In the genomic region with DNA sequence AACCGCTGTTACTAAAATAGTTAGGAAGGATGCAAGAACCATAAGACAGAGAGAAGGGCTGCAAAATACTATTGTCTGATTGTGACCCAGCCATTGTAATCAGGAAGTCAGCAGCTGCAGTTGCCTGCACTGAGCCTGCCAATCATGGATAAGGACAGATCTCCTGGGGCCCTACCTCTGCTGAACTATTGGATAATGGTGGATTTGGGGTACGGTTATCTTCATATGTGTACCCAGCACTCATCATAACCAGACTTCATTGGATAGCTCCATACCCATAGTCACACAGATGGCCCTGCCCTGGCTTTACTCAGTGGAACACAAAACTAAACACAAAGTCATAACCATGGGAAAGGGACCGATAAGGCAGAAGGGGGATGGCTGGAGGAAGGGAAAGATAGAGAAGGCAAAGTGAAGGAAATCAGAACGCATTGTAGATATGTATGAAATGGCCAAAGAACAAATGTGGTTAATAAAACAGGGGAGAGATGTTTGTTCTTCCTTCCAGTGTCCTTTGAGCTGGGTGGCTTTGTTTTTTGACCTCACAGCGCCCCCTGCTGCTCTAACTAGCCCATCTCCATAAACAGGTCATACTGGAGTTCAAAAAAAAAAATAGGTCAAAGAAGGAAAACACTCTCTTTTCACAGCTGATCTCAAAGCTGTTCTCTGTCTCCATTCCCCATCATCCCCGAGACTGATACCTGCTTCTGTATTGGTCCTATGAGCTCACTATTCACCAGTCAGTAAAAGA, we compare ENCODE assay signal across 8 mouse cellular contexts.
DNase-seq lines count a peak whose midpoint lies in the region; ATAC-seq and TF ChIP-seq lines count a peak whose summit lies in the region.

No protein-coding gene starts in this region.

- peak; percentile 60 to 89 for DNase-seq in heart, adult 18-20 months
- DNase-seq in c-Kit-positive CD71-positive TER-119-positive erythroid progenitor cells, embryonic 14.5 days (ENCODE audit: low spot score), result peak; percentile 69
- DNase-seq in frontal cortex, postnatal 25 days (ENCODE audit: low spot score in 2 of 2), result peak; percentile 50 to 55
- peak; percentile 42 to 54 for DNase-seq in left cerebral cortex, postnatal 25 days (ENCODE audit: low spot score in 2 of 2)

- H3K4me3 ChIP-seq in heart, embryonic 12.5 days, result no peak overlapping the region
- H3K4me3 ChIP-seq in intestine, embryonic 15.5 days (replicated peaks), result no peak overlapping the region
- H3K4me3 ChIP-seq in midbrain, embryonic 13.5 days (replicated peaks), result no peak overlapping the region
- no peak overlapping the region for H3K4me3 ChIP-seq in testis, adult 2 months (ENCODE audit: control insufficient read depth, low read depth, low read length)

- TF ChIP-seq CTCF in testis, adult 2 months (IDR thresholded peaks at IDR 0.05; ENCODE audit: control insufficient read depth, insufficient read depth, insufficient replicate concordance, low read depth, low read length), result peak; percentile 18; the same call in 1 of the 2 replicates

- TF ChIP-seq POLR2A in testis, adult 2 months (IDR thresholded peaks at IDR 0.05; ENCODE audit: control insufficient read depth, low read depth, low read length), result no peak

- H3K4me2 ChIP-seq in heart, embryonic 12.5 days, result no peak overlapping the region
- no peak overlapping the region for H3K4me2 ChIP-seq in intestine, embryonic 15.5 days (replicated peaks)
- no peak overlapping the region for H3K4me2 ChIP-seq in midbrain, embryonic 13.5 days (replicated peaks)

- H3K36me3 ChIP-seq in heart, embryonic 12.5 days, result no peaks in the 10 kb centered on the region
- no peaks in the 10 kb centered on the region for H3K36me3 ChIP-seq in intestine, embryonic 15.5 days
- H3K36me3 ChIP-seq in midbrain, embryonic 13.5 days, result no peaks in the 10 kb centered on the region
- no peaks in the 10 kb centered on the region for H3K36me3 ChIP-seq in testis, adult 2 months (ENCODE audit: control insufficient read depth, insufficient read depth, low read length)

- H3K4me1 ChIP-seq in heart, embryonic 12.5 days (replicated peaks), result 0 out of 2 replicates have a peak, but pooled peaks cover 3% of the 10 kb centered on the region
- no peaks in the 10 kb centered on the region for H3K4me1 ChIP-seq in intestine, embryonic 15.5 days (replicated peaks)
- H3K4me1 ChIP-seq in midbrain, embryonic 13.5 days (replicated peaks), result peaks cover 6% of the 10 kb centered on the region; the same call in 1 of the 2 replicates
- no peaks in the 10 kb centered on the region; the same call in 1 of the 2 replicates for H3K4me1 ChIP-seq in testis, adult 2 months (ENCODE audit: control insufficient read depth, insufficient read depth, low read length)

- ATAC-seq in heart, embryonic 12.5 days (ENCODE audit: insufficient number of reproducible peaks, low FRiP score), result no peak
- ATAC-seq in intestine, embryonic 15.5 days, result peak; percentile 59
- ATAC-seq in midbrain, embryonic 13.5 days, result peak; percentile 60; the same call in 1 of the 2 replicates

- no peak overlapping the region for H3K9ac ChIP-seq in heart, embryonic 12.5 days
- no peak overlapping the region for H3K9ac ChIP-seq in intestine, embryonic 15.5 days
- no peak overlapping the region for H3K9ac ChIP-seq in midbrain, embryonic 13.5 days (replicated peaks)

- intact Hi-C loops in left cerebral cortex, postnatal 25 days (cut with DNase I), result loop anchor here (1.0 to 10.0 kb wide), 2 partner anchors 88 to 268 kb away; no protein-coding TSS in a partner anchor

- WGBS in heart, embryonic 12.5 days, result 27% methylated on average over 6 of the region's 6 CpGs
- 38% methylated on average over 6 of the region's 6 CpGs for WGBS in intestine, embryonic 15.5 days
- 50% methylated on average over 6 of the region's 6 CpGs for WGBS in midbrain, embryonic 13.5 days

- no peaks in the 10 kb centered on the region for H3K9me3 ChIP-seq in heart, embryonic 12.5 days (replicated peaks)
- H3K9me3 ChIP-seq in intestine, embryonic 15.5 days, result no peaks in the 10 kb centered on the region
- no peaks in the 10 kb centered on the region for H3K9me3 ChIP-seq in midbrain, embryonic 13.5 days

- H3K27me3 ChIP-seq in heart, embryonic 12.5 days (replicated peaks), result no peaks in the 10 kb centered on the region
- no peaks in the 10 kb centered on the region for H3K27me3 ChIP-seq in intestine, embryonic 15.5 days (replicated peaks)
- H3K27me3 ChIP-seq in midbrain, embryonic 13.5 days, result no peaks in the 10 kb centered on the region
- H3K27me3 ChIP-seq in testis, adult 2 months (ENCODE audit: control insufficient read depth, insufficient read depth, low read length), result no peaks in the 10 kb centered on the region

- H3K27ac ChIP-seq in heart, embryonic 12.5 days (ENCODE audit: poor library complexity, severe bottlenecking), result no peak overlapping the region
- no peak overlapping the region for H3K27ac ChIP-seq in intestine, embryonic 15.5 days
- no peak overlapping the region for H3K27ac ChIP-seq in midbrain, embryonic 13.5 days
- no peak overlapping the region for H3K27ac ChIP-seq in testis, adult 2 months (ENCODE audit: control insufficient read depth, insufficient read depth, low read depth, low read length)
